Mouse (Mus musculus): ENCODE data around the gene Tmem269.

The Tmem269 gene

DNA sequence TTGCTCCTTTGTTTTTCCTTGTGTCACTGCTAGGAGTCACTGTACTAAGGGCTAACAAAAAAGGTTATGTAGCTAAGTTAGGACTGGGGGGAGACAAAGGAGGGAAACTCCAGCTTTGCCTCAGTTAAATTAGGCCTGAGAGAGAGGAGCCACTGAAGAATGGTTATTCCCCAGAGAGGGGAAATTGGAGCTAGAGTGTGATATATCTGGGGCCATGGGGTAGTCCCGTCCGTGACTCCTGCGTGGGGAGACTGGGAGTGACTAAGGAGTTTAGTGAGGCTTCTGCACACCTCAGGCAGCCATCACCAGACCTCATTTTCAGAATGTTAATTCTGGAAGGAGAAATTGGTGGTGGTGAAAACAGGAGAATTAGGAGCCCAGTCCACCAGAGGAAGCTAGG lies 16.3 kb upstream of the Tmem269 start:
- DNase-seq = no peak

DNA sequence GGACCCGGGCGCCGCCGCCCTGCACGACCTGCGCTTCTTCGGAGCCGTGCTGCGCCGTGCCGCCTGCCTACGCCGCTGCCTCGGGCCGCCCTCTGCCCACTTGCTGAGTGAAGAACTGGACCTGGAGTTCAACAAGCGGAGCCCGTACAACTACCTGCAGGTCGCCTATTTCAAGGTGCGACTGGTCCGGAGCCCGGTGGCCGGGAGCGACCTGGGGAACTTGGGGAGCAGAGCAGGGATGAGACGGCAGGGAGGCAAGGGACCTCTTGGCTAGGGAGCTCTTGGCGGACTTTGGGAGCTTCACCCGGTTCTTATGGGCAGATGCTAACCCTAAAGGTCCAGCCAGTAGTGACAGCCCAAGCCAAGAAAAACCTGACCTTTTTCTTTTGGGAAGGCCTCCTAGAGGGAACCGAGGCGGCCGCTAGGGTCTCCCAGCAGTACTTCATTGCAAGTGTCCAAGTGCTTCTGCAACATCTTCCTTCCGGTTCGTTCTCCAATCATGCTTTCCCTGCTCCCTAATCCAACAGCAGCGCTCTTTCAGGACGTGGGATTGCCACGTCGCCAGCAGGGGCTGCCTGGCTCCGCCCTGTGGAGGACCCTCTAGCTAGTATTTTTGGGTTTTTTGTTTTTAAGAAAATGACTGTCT lies 15.4 kb upstream of the Tmem269 start:
- peak; percentile 62 for DNase-seq

DNA sequence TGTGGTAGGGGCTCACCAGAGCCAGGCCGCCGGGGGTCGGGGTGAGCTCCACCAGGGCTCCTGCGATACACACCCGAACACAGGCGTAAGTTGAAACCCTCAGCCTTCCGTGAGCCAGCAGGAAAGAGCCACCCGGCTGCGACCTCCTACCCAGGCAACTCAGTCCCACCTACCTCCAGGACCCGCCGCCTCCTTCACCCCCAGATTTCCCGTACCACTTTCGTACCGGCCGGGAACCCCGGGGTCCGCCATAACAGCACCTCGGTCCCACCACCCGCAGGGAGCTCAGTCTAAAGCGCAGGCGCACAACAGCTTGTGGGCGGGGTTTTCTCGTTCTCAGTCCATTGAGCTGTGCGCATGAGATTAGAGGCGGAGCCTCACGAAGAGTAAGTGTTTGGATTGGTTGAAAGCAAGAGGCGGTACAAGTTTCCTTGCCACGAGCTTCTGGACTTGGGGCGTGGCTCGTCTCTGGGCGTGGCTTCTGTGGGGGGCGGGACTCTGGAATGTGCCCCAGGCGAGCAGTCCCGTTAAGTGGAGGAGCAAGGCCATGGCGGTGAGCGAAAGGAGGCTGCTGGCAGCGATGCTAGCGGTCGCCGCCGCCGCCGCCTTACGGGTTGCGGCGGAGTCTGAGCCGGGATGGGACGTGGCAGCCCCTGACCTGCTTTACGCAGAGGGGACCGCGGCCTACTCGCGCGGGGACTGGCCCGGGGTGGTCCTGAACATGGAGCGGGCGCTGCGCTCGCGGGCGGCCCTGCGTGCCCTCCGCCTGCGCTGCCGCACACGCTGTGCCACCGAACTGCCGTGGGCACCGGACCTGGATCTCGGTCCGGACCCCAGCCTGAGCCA lies 14.6 kb upstream of the Tmem269 start, which contains the start of the genes AU022252 and P3h1:
TSS of gene AU022252 (minus strand) at position 303 of the 846 bp plus-strand sequence.
TSS of gene P3h1 (plus strand) at position 506 of the 846 bp plus-strand sequence.
- peak; percentile 100 for DNase-seq

DNA sequence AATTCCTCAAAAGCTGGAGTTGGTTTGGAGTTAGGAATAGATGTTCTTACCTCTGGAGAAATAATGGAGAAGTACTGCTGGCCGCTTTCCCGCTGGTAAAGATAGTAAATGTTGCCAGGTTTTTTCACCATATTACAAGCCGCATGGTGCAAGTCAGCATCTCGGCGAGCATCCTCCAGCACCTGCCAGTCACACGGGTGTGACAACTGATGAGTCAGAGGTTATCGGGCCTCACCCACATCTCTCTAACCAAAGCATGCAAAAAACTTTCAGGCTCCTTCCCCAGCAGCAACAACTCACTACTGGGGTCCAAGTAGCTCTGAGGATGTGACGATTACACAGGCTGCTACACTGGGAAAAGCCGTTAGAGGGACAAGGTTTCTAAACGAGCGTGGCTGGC lies 8.7 kb upstream of the Tmem269 start:
- DNase-seq = no peak

DNA sequence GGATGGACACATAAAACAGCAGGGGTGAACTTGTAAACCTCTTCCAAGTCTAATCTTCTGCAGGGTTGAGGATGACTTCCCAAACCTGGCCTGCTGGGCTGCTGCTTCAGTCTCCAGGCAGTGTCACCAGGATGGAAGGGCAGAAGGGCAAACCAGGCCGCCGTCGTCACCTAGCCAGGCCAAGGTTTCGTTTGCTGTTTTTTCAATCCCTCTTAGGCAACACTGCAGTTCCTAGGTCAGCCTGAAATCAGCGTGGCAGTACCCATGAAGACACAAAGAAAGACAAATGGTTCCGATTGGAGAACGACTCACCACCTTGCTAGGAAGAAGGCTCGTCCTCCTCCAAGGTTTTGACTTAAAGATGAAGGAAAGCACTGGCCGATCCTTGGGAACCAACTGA lies 7.7 kb upstream of the Tmem269 start:
- DNase-seq = no peak

DNA sequence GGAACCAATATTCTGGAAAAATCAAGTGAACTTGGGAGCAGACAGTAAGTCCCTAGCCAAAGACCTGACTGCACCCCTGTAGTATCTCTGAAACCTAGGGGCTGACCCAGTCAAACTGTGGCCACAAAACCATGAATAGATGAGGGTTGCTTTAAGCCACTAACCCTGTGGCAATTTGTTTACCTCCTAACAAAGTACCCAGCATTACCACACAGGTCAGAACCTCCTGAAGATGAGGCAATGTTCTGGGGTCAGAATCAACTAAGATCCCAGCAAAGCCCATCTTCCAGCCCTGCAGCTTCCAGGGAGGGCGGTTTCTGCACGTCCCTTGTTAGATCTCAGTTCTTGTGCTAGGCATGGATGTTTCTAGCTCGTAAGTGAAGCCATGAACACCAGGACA lies 6.5 kb upstream of the Tmem269 start:
- DNase-seq = no peak

DNA sequence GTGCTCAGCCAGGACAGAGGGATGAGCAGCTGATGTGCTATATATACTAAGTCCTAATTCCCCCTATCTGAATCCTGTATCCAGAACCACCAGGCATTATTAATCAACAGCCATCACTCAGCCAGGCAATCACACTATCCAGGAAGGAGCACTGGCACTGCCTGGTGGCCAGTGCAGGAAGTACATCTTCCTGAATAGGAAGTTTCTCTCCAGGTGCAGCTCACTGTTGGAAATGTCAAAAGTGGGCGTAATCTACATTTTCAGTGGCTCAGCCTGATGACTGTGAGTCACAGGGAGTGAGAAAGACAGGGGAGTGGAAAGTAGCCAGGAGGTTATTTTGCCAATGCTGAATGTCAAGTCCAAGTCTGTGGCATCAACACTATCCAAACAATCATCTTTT lies 5.7 kb upstream of the Tmem269 start:
- peak; percentile 33 for DNase-seq

DNA sequence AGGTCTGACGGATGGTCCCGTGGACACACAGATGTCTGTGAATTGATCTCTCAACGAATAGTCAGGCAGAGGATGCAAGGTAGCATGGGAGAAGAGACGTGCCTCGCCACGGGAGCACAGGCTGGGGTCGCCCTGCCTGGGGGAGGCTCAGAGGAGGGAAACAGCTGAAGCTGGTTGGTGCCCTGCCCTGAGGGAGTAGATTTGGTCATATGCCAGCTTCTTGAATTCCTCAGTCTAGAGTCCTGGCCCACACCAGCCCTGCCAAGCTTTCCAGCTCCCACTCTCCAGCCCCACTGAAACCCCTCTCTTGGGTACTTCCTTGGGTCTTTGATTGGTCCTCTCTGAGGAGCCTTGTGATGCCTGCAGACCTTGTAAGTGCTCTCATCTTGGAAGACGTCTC lies 1.4 kb downstream of the Tmem269 start:
- DNase-seq = no peak

DNA sequence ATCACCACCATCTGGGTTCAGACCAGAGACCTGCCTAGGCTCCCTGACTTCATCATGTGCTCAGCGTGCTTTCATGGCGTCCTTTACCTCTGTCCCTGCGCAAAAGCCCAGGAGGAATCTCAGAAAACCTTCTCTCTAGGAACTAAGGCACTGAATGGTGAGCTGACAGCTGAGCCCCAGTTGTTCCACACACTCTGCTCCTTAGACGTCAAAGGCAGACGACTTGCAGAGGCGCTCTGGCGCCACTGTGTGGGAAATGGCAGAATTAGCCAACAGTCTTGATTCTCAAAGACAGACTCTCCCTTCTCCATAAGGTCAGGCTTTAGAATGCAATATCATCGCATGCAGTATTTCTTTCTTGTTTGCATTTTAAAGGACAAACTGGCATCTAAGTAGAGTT lies 13.3 kb downstream of the Tmem269 start:
- peak; percentile 75 for DNase-seq

DNA sequence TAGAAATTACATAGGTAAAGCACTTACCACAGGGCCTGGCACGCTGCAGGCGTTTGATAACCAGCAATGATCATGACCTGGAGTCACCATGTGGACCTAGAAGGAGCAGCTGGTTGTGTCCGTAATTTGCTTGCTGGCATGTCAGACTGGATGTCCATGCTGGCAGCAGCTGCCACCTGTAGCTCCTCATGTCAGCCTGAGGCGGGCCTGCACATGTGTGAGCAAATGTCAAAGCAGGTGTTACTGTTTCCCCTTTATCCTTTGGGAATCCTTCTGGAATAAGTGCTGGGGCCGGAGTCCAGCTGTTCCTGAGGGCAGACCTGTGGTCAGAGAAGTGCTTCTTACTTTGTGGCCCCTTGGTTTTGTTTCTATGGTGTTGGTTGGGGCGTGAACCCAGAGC lies 19.9 kb downstream of the Tmem269 start:
- DNase-seq = no peak

DNA sequence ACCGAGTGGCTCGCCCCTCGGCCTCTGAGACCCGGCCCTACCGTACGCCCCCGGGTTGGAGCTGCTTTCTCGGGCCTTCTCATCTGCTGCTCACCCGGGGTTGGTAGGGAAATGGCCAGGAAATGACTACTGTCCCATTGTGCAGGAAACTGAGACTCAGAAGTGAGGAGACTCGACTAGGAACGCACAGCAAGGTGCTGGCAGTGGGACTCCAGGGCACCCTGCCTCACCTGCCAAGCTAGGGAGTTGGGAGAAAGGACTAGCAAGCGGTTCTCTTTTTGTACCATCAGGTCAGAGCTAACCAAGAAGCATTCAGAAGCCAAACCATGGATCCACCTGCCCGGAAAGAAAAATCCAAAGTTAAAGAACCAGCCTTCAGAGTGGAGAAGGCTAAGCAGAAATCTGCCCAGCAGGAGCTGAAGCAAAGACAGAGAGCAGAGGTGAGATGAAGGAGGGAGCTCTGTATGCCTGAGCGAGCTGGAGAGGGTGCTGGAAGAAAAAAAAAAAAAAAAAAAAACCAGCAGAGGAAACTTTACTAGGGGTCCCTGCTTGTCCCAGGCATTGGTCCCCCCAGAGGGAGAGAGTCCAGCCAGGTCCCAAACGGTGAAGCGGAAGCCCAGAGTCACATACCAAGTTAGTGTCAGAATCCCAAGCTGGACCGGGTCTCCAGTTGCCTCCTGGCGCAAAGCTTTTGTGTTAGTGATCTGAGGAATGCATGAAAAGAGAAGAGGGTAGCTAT lies 22.3 kb downstream of the Tmem269 start:
- no peak for DNase-seq

DNA sequence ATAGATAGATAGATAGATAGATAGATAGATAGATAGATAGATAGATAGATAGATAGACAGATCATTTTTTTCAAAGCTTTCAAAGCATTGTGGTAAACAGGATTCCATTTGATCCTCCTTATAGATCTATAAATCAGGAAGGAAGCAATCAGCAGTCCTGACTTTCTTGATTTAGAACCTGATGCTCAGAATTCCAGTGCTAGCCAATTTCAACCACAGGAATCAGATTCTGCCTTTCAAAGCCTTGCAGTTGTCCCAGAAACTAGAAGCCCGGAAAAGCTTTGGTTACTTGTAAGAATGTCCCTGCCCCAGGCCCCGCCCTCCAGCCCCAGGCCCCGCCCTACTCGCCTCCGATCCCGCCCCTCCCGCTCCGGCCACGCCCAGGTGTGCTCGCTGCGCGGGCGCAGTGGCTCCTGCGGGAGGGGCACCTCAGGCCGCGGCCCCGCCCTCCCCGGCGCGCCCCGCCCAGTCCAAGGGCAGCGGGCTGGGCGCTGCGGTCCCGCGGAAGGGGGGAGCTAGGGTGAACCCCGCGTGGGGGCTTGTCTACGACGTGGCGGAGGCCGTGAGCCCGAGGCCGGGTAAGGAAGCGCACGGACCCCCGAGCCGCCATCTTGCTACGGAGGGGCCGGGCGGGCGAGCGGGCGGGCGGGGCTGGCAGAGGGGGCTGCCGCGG lies 23.0 kb downstream of the Tmem269 start, which contains the start of gene Svbp:
TSS of gene Svbp (plus strand) at position 398 of the 673 bp plus-strand sequence.
- peak; percentile 87 for DNase-seq

DNA sequence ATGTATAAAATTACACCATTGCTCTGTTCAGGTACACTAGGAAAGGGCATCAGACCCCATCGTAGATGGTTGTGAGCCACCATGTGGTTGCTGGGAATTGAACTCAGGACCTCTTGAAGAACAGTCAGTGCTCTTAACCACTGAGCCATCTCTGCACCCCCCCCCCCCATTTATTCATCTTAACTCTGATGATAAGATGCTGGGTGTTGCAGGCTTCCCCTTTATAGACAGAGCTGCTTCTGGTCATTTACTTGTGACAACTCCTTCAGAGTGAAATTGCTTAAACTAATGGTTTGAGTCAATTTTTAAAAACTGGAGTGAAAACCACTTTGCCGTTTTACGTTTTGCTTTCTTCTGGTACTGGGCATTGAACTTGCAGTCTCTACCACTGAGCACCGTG lies 25.3 kb downstream of the Tmem269 start:
- no peak for DNase-seq

DNA sequence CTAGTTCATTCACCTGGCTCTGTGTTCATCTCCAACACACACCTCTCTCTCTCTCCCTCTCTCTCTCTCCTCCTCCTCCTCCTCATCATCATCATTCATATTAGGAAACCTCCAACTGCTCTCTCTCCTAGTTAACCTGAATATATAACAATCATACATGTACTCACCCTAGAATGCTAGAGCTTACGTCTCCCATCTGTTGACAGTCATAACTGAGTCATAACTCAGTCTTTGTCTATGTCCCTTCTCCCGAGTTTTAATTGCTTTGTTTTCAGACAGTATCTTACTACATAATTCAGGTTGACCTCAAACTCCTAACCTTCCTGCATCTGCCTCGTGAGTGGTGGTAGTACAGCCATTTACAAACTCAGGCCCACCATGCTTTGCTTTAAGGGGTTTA lies 26.7 kb downstream of the Tmem269 start:
- DNase-seq = no peak

DNA sequence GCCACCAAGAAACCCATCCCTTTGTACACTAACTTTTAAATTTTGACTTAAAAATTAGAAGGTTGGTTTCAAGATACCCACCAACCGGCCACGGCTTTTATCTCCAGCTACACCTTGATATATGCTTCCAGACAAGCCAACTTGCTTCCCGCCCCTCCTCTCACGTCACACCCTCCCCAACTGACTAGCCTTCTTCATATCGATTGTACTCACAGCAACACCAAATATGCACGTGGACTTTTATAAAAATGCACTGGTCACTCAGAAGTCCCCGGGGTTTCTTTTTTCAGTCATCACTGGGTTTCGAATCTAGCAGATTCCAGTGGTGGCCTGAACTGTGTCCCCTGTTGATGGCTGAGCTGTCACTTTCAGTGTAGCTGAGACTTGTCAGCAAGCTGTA lies 27.4 kb downstream of the Tmem269 start:
- no peak for DNase-seq

DNA sequence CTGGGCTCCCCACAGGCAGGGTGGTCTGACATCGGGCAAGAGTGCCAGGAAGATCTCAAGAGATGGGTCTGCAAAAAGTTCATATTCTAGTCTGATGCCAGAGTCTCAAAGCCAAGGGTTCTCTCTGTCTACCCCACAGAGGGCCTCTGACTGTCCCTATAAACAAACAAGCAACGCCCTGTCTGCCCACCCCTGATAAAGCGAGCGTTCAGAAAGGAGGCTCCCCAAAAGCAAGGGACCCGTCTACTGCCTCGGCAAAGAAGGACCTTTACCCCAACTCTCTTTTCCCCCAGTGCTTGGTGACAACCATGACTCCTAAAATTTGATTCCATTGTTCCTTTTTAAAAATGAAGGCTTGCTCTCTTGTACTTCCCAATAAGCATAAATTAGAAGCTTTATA lies 28.2 kb downstream of the Tmem269 start, which contains the start of gene Ermap:
TSS of gene Ermap (minus strand) at position 148 of the 400 bp plus-strand sequence.
- DNase-seq = no peak

DNA sequence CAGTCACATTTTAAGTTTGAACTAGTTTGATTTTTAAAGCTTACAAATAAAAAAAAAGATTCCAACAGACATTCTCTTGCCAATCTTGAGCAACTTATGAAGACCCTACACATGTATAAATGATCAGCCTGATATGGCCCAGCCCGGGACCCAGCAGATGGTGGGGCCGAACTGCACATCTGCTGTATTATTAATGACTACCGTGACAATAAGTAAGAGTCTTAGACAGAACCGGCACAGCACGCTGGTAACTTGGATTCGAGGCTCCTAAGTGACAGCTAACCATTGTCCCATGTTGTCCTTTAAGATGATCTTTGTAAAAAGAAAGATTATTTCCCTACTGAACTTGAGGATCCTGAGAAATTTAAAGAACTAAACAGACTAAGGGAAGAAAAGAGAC lies 28.6 kb downstream of the Tmem269 start:
- DNase-seq = no peak

DNA sequence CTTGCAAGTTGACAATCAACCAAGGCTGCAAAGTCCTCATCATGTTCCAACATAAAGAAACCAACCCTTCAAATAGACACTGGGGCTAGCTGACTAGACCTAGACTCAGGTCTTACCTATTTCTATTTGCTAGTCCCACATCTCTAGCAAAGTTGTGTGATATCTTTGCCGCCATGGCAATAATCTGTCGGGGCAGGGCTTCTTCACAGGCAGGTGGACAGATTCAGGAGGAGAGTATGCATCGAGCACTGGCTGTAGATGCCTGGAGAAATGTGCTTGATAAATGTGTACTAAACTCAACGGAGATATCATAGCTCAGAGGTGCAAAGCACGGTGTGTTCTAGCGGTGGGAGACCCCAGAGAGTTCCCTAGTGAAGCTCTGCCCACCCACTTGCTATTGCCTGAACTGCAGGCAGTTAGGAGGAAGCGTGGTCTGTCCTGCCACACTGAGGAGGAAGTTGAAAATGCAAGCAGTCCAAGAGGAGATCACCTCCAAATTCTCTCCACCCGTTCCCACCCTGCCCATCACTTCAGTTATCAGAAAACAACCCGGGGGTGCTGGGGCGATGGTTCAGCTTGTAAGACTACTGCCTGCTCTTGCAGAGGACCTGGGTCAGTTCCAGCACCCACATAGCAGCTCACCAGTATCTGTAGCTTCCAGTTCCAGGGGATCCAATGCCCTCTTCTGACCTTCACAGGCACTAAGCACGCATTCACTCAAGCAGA lies 29.8 kb downstream of the Tmem269 start:
- no peak for DNase-seq

DNA sequence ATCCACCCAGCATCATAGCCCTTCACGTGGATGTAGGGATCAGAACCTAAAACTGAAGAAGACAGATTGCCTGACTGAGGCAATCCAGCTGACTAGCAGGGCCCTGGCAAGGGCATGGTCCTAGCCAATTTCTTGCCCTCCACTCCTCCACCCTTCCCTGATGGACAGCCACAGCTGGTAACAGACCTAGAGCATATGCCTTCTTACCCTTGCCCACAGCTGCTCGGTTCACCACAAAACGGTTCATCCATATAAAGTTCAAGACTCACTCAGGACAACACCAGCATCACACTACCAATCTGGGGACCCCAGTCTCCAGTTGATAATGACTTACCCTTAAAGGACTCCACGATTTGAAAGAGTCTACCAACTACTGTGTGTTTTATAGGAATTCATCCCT lies 32.2 kb downstream of the Tmem269 start:
- no peak for DNase-seq

DNA sequence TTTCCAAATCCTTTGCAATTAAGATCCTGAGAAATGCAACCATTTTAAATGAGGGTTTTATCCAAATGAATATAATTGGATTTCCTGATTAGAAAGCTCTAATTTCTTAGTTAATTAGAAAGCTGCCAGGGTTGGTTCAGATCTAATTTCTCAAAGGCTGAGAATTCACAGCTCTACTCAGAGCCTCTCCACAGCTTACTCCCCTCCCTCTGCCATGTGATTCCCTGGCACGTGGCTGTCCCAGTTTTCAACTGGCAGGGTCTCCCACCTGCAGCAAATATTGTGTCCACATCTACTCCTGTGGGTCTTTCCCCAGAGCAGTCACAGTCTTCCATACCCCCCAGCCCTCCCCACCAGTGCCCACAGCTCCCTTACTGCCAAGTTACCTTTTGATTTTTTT lies 34.5 kb downstream of the Tmem269 start:
- no peak for DNase-seq

DNA sequence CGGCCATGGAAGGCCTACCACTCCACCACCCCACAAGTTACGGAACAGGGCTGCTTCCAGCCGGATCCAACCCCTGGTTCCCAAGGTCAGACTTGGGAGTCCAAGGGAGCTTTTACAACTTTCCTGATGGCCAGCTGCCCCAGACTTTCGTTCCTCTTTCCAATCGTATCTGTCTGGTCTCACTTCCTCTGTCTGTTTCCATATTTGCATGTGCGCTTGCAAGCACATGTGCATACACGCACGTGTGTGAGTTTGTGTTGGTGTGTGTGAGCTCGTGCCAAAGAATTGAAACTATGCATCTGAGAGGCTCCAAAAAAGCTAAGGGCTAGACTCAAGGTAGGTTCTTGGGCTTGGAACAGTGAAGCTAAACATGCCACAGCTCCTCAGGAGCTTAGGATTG lies 36.6 kb downstream of the Tmem269 start:
- DNase-seq = no peak

DNA sequence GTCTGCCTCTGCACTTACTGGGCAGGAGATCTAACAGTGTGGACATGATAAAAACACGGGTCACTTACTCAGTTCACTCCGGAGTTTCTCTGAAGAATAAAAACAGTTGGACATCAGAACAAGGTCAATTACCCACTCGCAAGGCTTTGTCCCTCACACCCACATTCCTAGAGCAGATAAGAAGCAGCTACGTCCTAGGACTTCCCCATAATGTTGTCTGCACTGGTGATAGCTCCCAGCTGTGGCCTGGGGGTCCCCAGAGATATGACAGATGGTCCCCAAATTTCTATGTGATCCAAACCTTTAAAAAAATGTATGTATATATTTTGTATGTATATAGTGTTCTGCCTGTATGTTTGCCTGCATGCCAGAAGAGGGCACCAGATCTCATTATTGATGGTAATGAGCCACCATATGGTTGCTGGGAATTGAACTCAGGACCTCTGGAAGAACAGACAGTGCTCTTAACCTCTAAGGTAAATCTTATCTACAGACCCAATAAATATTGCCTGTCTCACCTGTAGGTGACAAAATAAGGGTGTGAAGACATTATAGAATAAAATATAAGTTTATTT lies 37.8 kb downstream of the Tmem269 start:
- no peak for DNase-seq

All from lung, postnatal 10 days (tissue).